Mouse (Mus musculus) bone marrow macrophage, adult 2 months (primary cell): Measurements from ENCODE around the gene Aven.
"Not testable (repeated sequence)": the region's sequence is repeated elsewhere in the genome, so short reads cannot be mapped to it uniquely, and the experiment has no call there.

Source experiments
- CTCF ChIP-seq: IDR thresholded peaks from 2 replicates; pipeline ENCODE4 v1.5.1; 2012; ENCODE audit warnings: low read depth, mild to moderate bottlenecking, low read length, moderate library complexity
- POLR2A ChIP-seq: IDR thresholded peaks from 2 replicates; pipeline ENCODE4 v1.6.1; 2012; ENCODE audit warnings: mild to moderate bottlenecking, low read depth, low read length, borderline replicate concordance

GRCm38 (mm10) chr2:112448046-112448445 is 44.7 kb upstream of the Aven start:
- not testable (repeated sequence) for TF ChIP-seq POLR2A, CTCF
